Mouse (Mus musculus) small intestine, adult 10 weeks (tissue): ENCODE data around the gene Lonrf2. TPM values are rescaled to one million over a fixed set of nuclear protein-coding genes. Genes with fewer than 3 reads are reported as not detected.

ENCODE experiments used
- polyA plus RNA-seq: library from polyadenylated mRNA; stranded (reverse); fragments of 350-450 nt; fragmentation: Illumina TruSeq; extraction: RNeasy Lipid Tissue Mini Kit (QIAGEN cat#74804); gene quantifications from one replicate; pipeline ENCODE4 v1.2.3, GENCODE M21; 2014; ENCODE audit warnings: low replicate concordance

Lonrf2 gene
- polyA plus RNA-seq: 0.78 TPM

GRCm38 (mm10) chr1:38836477-38836872 is at the start of gene Lonrf2:
Lonrf2 (minus strand) TSS chr1:38836711.

Other genes starting within 250 kb of the Lonrf2 start
- 1.4 TPM for gene Aff3, start 171.8 kb downstream of the Lonrf2 start, polyA plus RNA-seq
- 0.33 TPM for gene Chst10, start 61.5 kb upstream of the Lonrf2 start, polyA plus RNA-seq
- gene Nms, start 102.4 kb upstream of the Lonrf2 start, polyA plus RNA-seq: not detected
- gene Pdcl3, start 148.9 kb upstream of the Lonrf2 start, polyA plus RNA-seq: 104 TPM